Mouse (Mus musculus): Measurements from ENCODE around the gene Stat4. TPM values are rescaled to one million over a fixed set of nuclear protein-coding genes. Genes with fewer than 3 reads are reported as not detected.

Stat4 gene
- total and polyA plus RNA-seq, 3 experiments: 11.4 to 17.5 (median 16.7) TPM

DNA sequence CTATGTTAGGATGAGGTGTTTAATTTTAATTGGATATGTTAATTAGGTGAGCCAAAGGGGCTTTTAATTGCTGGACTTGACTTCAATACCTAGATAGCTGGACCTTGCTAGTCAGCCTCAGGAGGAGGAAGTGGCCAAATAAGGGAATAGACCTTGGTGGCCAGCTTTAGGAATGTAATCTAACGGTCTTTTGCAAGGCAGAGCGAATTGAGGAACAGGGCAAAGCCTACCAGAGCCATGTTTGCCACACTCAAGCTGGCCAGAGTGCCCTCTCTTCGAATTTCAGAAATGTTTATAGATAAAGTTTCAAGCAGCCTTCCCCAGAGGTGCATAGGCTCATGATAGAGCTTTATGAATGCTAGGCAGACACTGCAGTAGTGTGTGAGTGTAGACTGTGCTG is 154.5 kb downstream of the Stat4 start:
- Histone ChIP-seq H3K9ac (ENCODE audit: insufficient read depth, low read depth) (peak overlapping the region; percentile 13; the same call in 1 of the 2 replicates), H3K27ac (ENCODE audit: insufficient read depth, low read depth) (peak overlapping the region; percentile 90), H3K36me3 (replicated peaks in 1 of 2; ENCODE audit: control insufficient read depth in 1 of 2, insufficient read depth in 1 of 2, low read length in 1 of 2) (peaks cover 80% of the 10 kb centered on the region in 2 experiments), H3K9me3 (replicated peaks; ENCODE audit: low read length) (no peaks in the 10 kb centered on the region), H3K4me1 (ENCODE audit: control insufficient read depth in 1 of 2, insufficient read depth in 2 of 2) (peaks cover 29 to 84% of the 10 kb centered on the region in 2 experiments), H3K4me2 (ENCODE audit: insufficient read depth, low read depth, poor library complexity, severe bottlenecking) (no peak overlapping the region), H3K4me3 (replicated peaks in 1 of 3; ENCODE audit: low read depth in 2 of 3, low read length in 2 of 3, poor library complexity in 1 of 3) (no peak overlapping the region), H3K79me2 (replicated peaks; ENCODE audit: control insufficient read depth, extremely low read depth, insufficient read depth, poor library complexity, severe bottlenecking) (0 out of 2 replicates have a peak, but pooled peaks cover 2% of the 10 kb centered on the region), H3K27me3 (replicated peaks) (no peaks in the 10 kb centered on the region)
- dilution Hi-C loops (cut with MboI; ENCODE audit: extremely low pct_ligation_motif_present, extremely low pct_unique_long_range_greater_than_20kb, low sequenced_read_pairs): no loop called here
- DNase-seq (ENCODE audit: extremely low read depth): no peak
- TF ChIP-seq POLR2AphosphoS2 (IDR thresholded peaks at IDR 0.05; ENCODE audit: low read depth, low read length) (no peak), ELF1 (IDR thresholded peaks at IDR 0.05; ENCODE audit: low read depth, low read length) (0 out of 2 replicates have a peak, but pooled peaks have one; percentile 32), SIN3A (IDR thresholded peaks at IDR 0.05; ENCODE audit: low read length) (0 out of 2 replicates have a peak, but pooled peaks have one; percentile 52), POLR2A (IDR thresholded peaks at IDR 0.05; ENCODE audit: low read depth, low read length) (no peak), NELFE (IDR thresholded peaks at IDR 0.05; ENCODE audit: low read depth, low read length) (no peak), SMC3 (IDR thresholded peaks at IDR 0.05; ENCODE audit: low read depth, low read length) (no peak), USF1 (IDR thresholded peaks at IDR 0.05; ENCODE audit: low read depth, low read length) (no peak), PAX5 (IDR thresholded peaks at IDR 0.05; ENCODE audit: low read length) (no peak), USF2 (conservative IDR thresholded peaks at IDR 0.05; ENCODE audit: low read depth, low read length) (no peak), MEF2A (IDR thresholded peaks at IDR 0.05; ENCODE audit: borderline replicate concordance, low read depth, low read length) (0 out of 2 replicates have a peak, but pooled peaks have one; percentile 8), KAT2A (IDR thresholded peaks at IDR 0.05; ENCODE audit: insufficient replicate concordance, low read length) (0 out of 2 replicates have a peak, but pooled peaks have one; percentile 17), MAZ (IDR thresholded peaks at IDR 0.05; ENCODE audit: low read depth, low read length) (0 out of 2 replicates have a peak, but pooled peaks have one; percentile 20), EP300 (IDR thresholded peaks at IDR 0.05; ENCODE audit: low read length) (0 out of 2 replicates have a peak, but pooled peaks have one; percentile 19), MAX (IDR thresholded peaks at IDR 0.05; ENCODE audit: low read length) (no peak; the same call in 1 of the 2 replicates), BHLHE40 (IDR thresholded peaks at IDR 0.05; ENCODE audit: low read depth, low read length) (peak; percentile 21; the same call in 1 of the 2 replicates), ZKSCAN1 (IDR thresholded peaks at IDR 0.05; ENCODE audit: borderline replicate concordance, low read depth, low read length) (no peak), MXI1 (IDR thresholded peaks at IDR 0.05; ENCODE audit: low read depth, low read length) (0 out of 2 replicates have a peak, but pooled peaks have one; percentile 40)
- in situ Hi-C loops (cut with MboI; ENCODE audit: low pct_ligation_motif_present, low pct_unique_long_range_greater_than_20kb, low sequenced_read_pairs): no loop called here

DNA sequence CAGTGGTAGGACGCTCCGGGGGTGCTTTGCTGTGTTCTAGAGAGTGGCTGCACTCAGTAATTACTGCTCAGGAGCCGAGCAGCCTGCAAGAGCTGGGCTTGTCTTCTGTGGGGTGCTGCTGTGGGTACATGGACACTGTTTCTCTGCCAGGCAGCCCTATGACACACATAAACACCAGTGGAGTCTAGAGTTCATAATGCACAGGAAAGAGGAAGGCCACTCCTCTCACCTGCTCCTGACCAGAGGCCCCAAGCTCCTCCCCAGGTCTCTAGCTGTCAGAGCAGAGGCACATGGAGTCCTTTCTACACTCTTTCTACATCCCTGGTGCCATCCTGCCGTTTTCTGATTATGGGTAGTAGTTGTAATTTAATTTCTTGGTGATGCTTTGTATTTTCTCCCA is 155.2 kb downstream of the Stat4 start:
- Histone ChIP-seq H3K9ac (ENCODE audit: insufficient read depth, low read depth) (peak overlapping the region; percentile 13; the same call in 1 of the 2 replicates), H3K36me3 (replicated peaks in 1 of 2; ENCODE audit: control insufficient read depth in 1 of 2, insufficient read depth in 1 of 2, low read length in 1 of 2) (peaks cover 79 to 80% of the 10 kb centered on the region in 2 experiments), H3K27me3 (replicated peaks) (no peaks in the 10 kb centered on the region), H3K27ac (ENCODE audit: insufficient read depth, low read depth) (peak overlapping the region; percentile 90), H3K79me2 (replicated peaks; ENCODE audit: control insufficient read depth, extremely low read depth, insufficient read depth, poor library complexity, severe bottlenecking) (0 out of 2 replicates have a peak, but pooled peaks cover 2% of the 10 kb centered on the region), H3K4me1 (ENCODE audit: control insufficient read depth in 1 of 2, insufficient read depth in 2 of 2) (peaks cover 29 to 83% of the 10 kb centered on the region in 2 experiments), H3K4me2 (ENCODE audit: insufficient read depth, low read depth, poor library complexity, severe bottlenecking) (0 out of 2 replicates have a peak overlapping the region, but pooled peaks have one; percentile 38), H3K9me3 (replicated peaks; ENCODE audit: low read length) (no peaks in the 10 kb centered on the region), H3K4me3 (replicated peaks in 1 of 3; ENCODE audit: low read depth in 2 of 3, low read length in 2 of 3, poor library complexity in 1 of 3) (no peak overlapping the region)
- in situ Hi-C loops (cut with MboI; ENCODE audit: low pct_ligation_motif_present, low pct_unique_long_range_greater_than_20kb, low sequenced_read_pairs): no loop called here
- DNase-seq (ENCODE audit: extremely low read depth): no peak
- dilution Hi-C loops (cut with MboI; ENCODE audit: extremely low pct_ligation_motif_present, extremely low pct_unique_long_range_greater_than_20kb, low sequenced_read_pairs): no loop called here
- TF ChIP-seq E2F4 (IDR thresholded peaks at IDR 0.05; ENCODE audit: insufficient replicate concordance, low read depth, low read length): no peak
- no peak for TF ChIP-seq KAT2A (IDR thresholded peaks at IDR 0.05; ENCODE audit: insufficient replicate concordance, low read length)
- TF ChIP-seq SIN3A (IDR thresholded peaks at IDR 0.05; ENCODE audit: low read length): 0 out of 2 replicates have a peak, but pooled peaks have one; percentile 8
- peak; percentile 42; the same call in 1 of the 2 replicates for TF ChIP-seq MYC (IDR thresholded peaks at IDR 0.05; ENCODE audit: low read depth, low read length)
- no peak for TF ChIP-seq ZMIZ1 (IDR thresholded peaks at IDR 0.05; ENCODE audit: low read depth, low read length)
- no peak for TF ChIP-seq CHD1 (IDR thresholded peaks at IDR 0.05; ENCODE audit: low read depth, low read length)
- TF ChIP-seq BHLHE40 (IDR thresholded peaks at IDR 0.05; ENCODE audit: low read depth, low read length): peak; percentile 21; the same call in 1 of the 2 replicates
- peak; percentile 26; the same call in 1 of the 2 replicates for TF ChIP-seq POLR2A (IDR thresholded peaks at IDR 0.05; ENCODE audit: low read depth, low read length)
- TF ChIP-seq MXI1 (IDR thresholded peaks at IDR 0.05; ENCODE audit: low read depth, low read length): peak; percentile 71
